In the genomic region with DNA sequence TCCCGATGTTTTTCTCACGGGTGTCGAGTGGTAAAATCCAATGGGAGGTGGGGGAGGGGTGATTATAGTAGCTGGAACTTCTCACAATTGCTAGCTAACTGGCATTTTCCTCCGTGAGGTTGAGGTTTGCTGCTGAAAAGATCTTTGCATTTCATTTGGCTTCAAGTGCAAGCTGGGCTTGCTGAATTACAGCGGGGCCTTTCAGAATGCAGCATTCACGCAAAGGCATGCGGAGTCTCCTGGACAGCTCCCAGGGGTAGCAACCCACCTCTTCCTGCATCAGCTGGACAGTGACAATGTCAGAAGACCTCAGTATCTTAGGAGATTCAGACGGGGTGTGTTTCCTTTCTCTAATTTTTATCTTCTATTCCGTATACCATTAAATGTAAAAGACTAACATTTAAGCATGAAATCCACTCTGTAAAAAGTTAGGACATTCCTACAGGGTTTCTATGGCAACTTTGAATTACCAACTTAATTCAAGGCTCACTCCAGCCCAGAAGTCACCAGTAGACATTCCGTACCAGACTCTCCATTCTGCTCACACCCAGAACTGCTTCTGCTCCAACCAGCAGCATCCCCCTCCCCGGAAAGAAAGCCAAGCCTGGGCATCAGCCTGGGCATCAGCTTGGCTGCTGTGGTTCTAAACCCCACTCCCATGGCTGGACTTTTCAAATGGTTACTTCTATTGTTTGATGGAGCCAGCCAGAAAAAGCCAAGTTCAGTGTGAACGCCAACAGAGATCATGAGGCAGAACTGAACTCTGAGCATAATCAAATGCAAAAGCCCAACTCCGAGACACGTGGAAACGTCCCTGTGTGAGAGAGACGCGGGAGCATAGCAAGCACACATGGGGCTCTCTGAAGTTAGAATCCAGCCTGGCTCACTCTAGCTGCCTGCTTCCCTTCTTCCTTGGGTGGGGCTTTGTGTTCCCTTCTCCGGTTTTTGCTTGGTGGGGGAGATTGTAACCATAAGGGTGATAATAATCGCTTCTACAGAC, we compare ENCODE assay signal across 13 mouse cellular contexts. TPM values are rescaled to one million over a fixed set of nuclear protein-coding genes. Genes with fewer than 3 reads are reported as not detected.
A peak's percentile ranks its signal among the peaks of the same experiment; 100 is the strongest.
DNase-seq lines count a peak whose midpoint lies in the region; ATAC-seq and TF ChIP-seq lines count a peak whose summit lies in the region.
"Had no signal": no experiment of that assay in that cellular context is flagged by ENCODE, and none has a peak within 500 bp of the region (broad histone marks: within the 10 kb centered on the region; RNA-seq: fewer than 3 reads in every experiment).

No protein-coding gene starts in this region.

- TF ChIP-seq CTCF in layer of hippocampus, adult 2 months (conservative IDR thresholded peaks at IDR 0.05): no peak
- no peak for TF ChIP-seq CTCF in hindbrain, postnatal 0 days (IDR thresholded peaks at IDR 0.05; ENCODE audit: low read depth)
- no peak for TF ChIP-seq CTCF in heart, adult 2 months (IDR thresholded peaks at IDR 0.05)

- WGBS in embryonic facial prominence, embryonic 15.5 days: 30% methylated on average over 19 of the region's 19 CpGs
- whole genome bisulfite sequencing in hindbrain, postnatal 0 days: 13% methylated on average over 19 of the region's 19 CpGs
- 14% methylated on average over 19 of the region's 19 CpGs for WGBS in neural tube, embryonic 15.5 days
- WGBS in heart, adult 2 months: 51% methylated on average over 19 of the region's 19 CpGs

- intact Hi-C loops in heart, adult 2 months (cut with DNase I): no loop called here

- H3K79me2 ChIP-seq in heart, adult 2 months (replicated peaks; ENCODE audit: control insufficient read depth, insufficient read depth, low read length): no peaks in the 10 kb centered on the region

- TF ChIP-seq EP300 in heart, adult 2 months (IDR thresholded peaks at IDR 0.05; ENCODE audit: insufficient read depth, low read depth, low read length): no peak

- H3K36me3 ChIP-seq in embryonic facial prominence, embryonic 15.5 days: no peaks in the 10 kb centered on the region
- no peaks in the 10 kb centered on the region for H3K36me3 ChIP-seq in hindbrain, postnatal 0 days (ENCODE audit: insufficient read depth, low read length)
- no peaks in the 10 kb centered on the region for H3K36me3 ChIP-seq in neural tube, embryonic 15.5 days
- H3K36me3 ChIP-seq in heart, adult 2 months (ENCODE audit: control insufficient read depth, insufficient read depth, low read length): no peaks in the 10 kb centered on the region
- H3K36me3 ChIP-seq: stomach, embryonic 15.5 days had no signal

- no peaks in the 10 kb centered on the region for H3K9me3 ChIP-seq in embryonic facial prominence, embryonic 15.5 days (replicated peaks)
- no peaks in the 10 kb centered on the region for H3K9me3 ChIP-seq in hindbrain, postnatal 0 days (ENCODE audit: low read length)
- no peaks in the 10 kb centered on the region for H3K9me3 ChIP-seq in neural tube, embryonic 15.5 days (replicated peaks)
- H3K9me3 ChIP-seq: stomach, embryonic 15.5 days had no signal

- H3K4me2 ChIP-seq in embryonic facial prominence, embryonic 15.5 days (replicated peaks): peak overlapping the region; percentile 11; the same call in 1 of the 2 replicates
- H3K4me2 ChIP-seq in hindbrain, postnatal 0 days (ENCODE audit: low read depth, low read length): peak overlapping the region; percentile 46
- H3K4me2 ChIP-seq in neural tube, embryonic 15.5 days: peak overlapping the region; percentile 41
- H3K4me2 ChIP-seq: heart, embryonic 11.5 days; stomach, embryonic 15.5 days had no signal

- no peak for DNase-seq in layer of hippocampus, adult 2 months (ENCODE audit: low spot score in 2 of 2)
- no peak for DNase-seq in layer of hippocampus, postnatal 14 days (ENCODE audit: low spot score in 2 of 2)
- DNase-seq in hindbrain, postnatal 0 days (ENCODE audit: low spot score): peak; percentile 46
- DNase-seq in thymus, postnatal 10 days (ENCODE audit: low spot score in 2 of 2): no peak
- DNase-seq in heart, adult 2 months: no peak
- DNase-seq: kidney, adult 8-10 months; lung, postnatal 10 days had no signal

- no peak for TF ChIP-seq POLR2A in heart, adult 2 months (IDR thresholded peaks at IDR 0.05; ENCODE audit: insufficient read depth, low read depth, low read length)

- H3K27me3 ChIP-seq in embryonic facial prominence, embryonic 15.5 days: no peaks in the 10 kb centered on the region
- no peaks in the 10 kb centered on the region for H3K27me3 ChIP-seq in hindbrain, postnatal 0 days (ENCODE audit: insufficient read depth, low read length)
- H3K27me3 ChIP-seq in neural tube, embryonic 15.5 days (replicated peaks): no peaks in the 10 kb centered on the region
- H3K27me3 ChIP-seq in heart, adult 2 months (ENCODE audit: control insufficient read depth, insufficient read depth, low read length): no peaks in the 10 kb centered on the region
- H3K27me3 ChIP-seq: stomach, embryonic 15.5 days had no signal

- peak overlapping the region; percentile 26; the same call in 1 of the 2 replicates for H3K4me3 ChIP-seq in layer of hippocampus, adult 2 months
- no peak overlapping the region for H3K4me3 ChIP-seq in embryonic facial prominence, embryonic 15.5 days (replicated peaks)
- peak overlapping the region; percentile 11; the same call in 1 of the 2 replicates for H3K4me3 ChIP-seq in hindbrain, postnatal 0 days (ENCODE audit: low read length)
- H3K4me3 ChIP-seq in neural tube, embryonic 15.5 days (replicated peaks): 0 out of 2 replicates have a peak overlapping the region, but pooled peaks have one; percentile 2
- H3K4me3 ChIP-seq in heart, adult 2 months: no peak overlapping the region
- H3K4me3 ChIP-seq: erythroblast, embryonic 14.5 days; stomach, embryonic 15.5 days had no signal

- H3K27ac ChIP-seq in layer of hippocampus, adult 2 months: no peak overlapping the region
- H3K27ac ChIP-seq in embryonic facial prominence, embryonic 15.5 days (replicated peaks): no peak overlapping the region
- H3K27ac ChIP-seq in hindbrain, postnatal 0 days: peak overlapping the region; percentile 51; the same call in 1 of the 2 replicates
- 0 out of 2 replicates have a peak overlapping the region, but pooled peaks have one; percentile 23 for H3K27ac ChIP-seq in neural tube, embryonic 15.5 days (replicated peaks)
- no peak overlapping the region for H3K27ac ChIP-seq in heart, adult 2 months
- H3K27ac ChIP-seq: stomach, embryonic 15.5 days had no signal

- no peak overlapping the region for H3K9ac ChIP-seq in embryonic facial prominence, embryonic 15.5 days
- H3K9ac ChIP-seq in hindbrain, postnatal 0 days (replicated peaks; ENCODE audit: low read length): no peak overlapping the region
- no peak overlapping the region for H3K9ac ChIP-seq in neural tube, embryonic 15.5 days (replicated peaks)
- no peak overlapping the region for H3K9ac ChIP-seq in heart, adult 2 months (ENCODE audit: low read depth, low read length)
- H3K9ac ChIP-seq: stomach, embryonic 15.5 days had no signal

- H3K4me1 ChIP-seq in embryonic facial prominence, embryonic 15.5 days: peaks cover 10% of the 10 kb centered on the region; the same call in 1 of the 2 replicates
- H3K4me1 ChIP-seq in hindbrain, postnatal 0 days (ENCODE audit: insufficient read depth, low read length): peaks cover 7% of the 10 kb centered on the region; the same call in 1 of the 2 replicates
- peaks cover 16% of the 10 kb centered on the region for H3K4me1 ChIP-seq in neural tube, embryonic 15.5 days
- H3K4me1 ChIP-seq in heart, adult 2 months (ENCODE audit: control insufficient read depth, insufficient read depth, low read length): no peaks in the 10 kb centered on the region
- H3K4me1 ChIP-seq: stomach, embryonic 15.5 days had no signal

- no peak for ATAC-seq in embryonic facial prominence, embryonic 15.5 days (ENCODE audit: insufficient number of reproducible peaks, low FRiP score, low TSS enrichment, low read depth)
- ATAC-seq in hindbrain, postnatal 0 days: peak; percentile 87
- peak; percentile 80 for ATAC-seq in neural tube, embryonic 15.5 days (ENCODE audit: low FRiP score)
- no peak for ATAC-seq in megakaryocyte, adult 5-6 weeks (ENCODE audit: poor library complexity, severe bottlenecking)

RNA-seq across cellular contexts. Expression of a gene that starts 30.5 kb away (rescaled TPM):
- total RNA-seq in layer of hippocampus, adult 2 months (2021): 100 to 1,000 TPM; 585 to 647 TPM
- total RNA-seq in layer of hippocampus, postnatal 14 days (2021): 100 to 1,000 TPM; 592 to 608 TPM
- polyA plus RNA-seq in embryonic facial prominence, embryonic 15.5 days (2015; fragmentation: Nextera tagmentation; extraction: Ambion mirVana): 2.5 and 4.9 TPM in 2 replicates
- 112 and 114 TPM in 2 replicates for total RNA-seq in hindbrain, postnatal 0 days (2014; rRNA removed)
- 45.6 and 47.3 TPM in 2 replicates for polyA plus RNA-seq in hindbrain, postnatal 0 days (2015; fragmentation: Nextera tagmentation; extraction: Ambion mirVana)
- polyA plus RNA-seq in neural tube, embryonic 15.5 days (2015; fragmentation: Nextera tagmentation; extraction: Ambion mirVana): 3.8 and 4.3 TPM in 2 replicates
- total RNA-seq in heart, adult 2 months (2021): 10 to 100 TPM; 40.2 to 47.3 TPM
- polyA plus RNA-seq in heart, adult 2 months (2012; rRNA removed): 10.6 and 18.4 TPM in 2 replicates
- total RNA-seq in megakaryocyte, adult 5-6 weeks (2015): 45.0 and 48.4 TPM in 2 replicates
- 47.9 and 73.7 TPM in 2 replicates for total RNA-seq in megakaryocyte, adult 5-6 weeks (2017)

Comparison
In these comparisons a context has a peak if more than half of its experiments do, and no peak if none do; other contexts are left out.
1. H3K27ac ChIP-seq: peak in hindbrain, postnatal 0 days (single experiment) and neural tube, embryonic 15.5 days (single experiment); none in layer of hippocampus, adult 2 months (single experiment), embryonic facial prominence, embryonic 15.5 days (single experiment) and heart, adult 2 months (single experiment).
2. H3K4me3 ChIP-seq: peak in layer of hippocampus, adult 2 months (single experiment), hindbrain, postnatal 0 days (single experiment) and neural tube, embryonic 15.5 days (single experiment); none in embryonic facial prominence, embryonic 15.5 days (single experiment) and heart, adult 2 months (single experiment).
3. ATAC-seq: peak in hindbrain, postnatal 0 days (single experiment) and neural tube, embryonic 15.5 days (single experiment); none in embryonic facial prominence, embryonic 15.5 days (single experiment) and megakaryocyte, adult 5-6 weeks (single experiment).
4. Peak in every context shown above with its lines, with median percentiles within 50 percentile points of each other: H3K4me2 ChIP-seq.